Mouse (Mus musculus) lung, postnatal 0 days (tissue): ENCODE results near the gene Abca3. TPM values are rescaled to one million over a fixed set of nuclear protein-coding genes. Genes with fewer than 3 reads are reported as not detected.
"Not testable (repeated sequence)": the region's sequence is repeated elsewhere in the genome, so short reads cannot be mapped to it uniquely, and the experiment has no call there.

Experiments
- ATAC-seq: fragments of 200-750 bp; cut with Nextera tagmentation; 2 replicates; pipeline ENCODE4 v1.8.0; 2017; ENCODE audit warnings: moderate library complexity
- DNase-seq: peaks from one replicate; pipeline ENCODE4 v3.0.0-alpha.2; 2016; ENCODE audit warnings: low spot score
- H3K27ac ChIP-seq: fragments of 300-500 bp; sonication (generic); 2 replicates; pipeline ENCODE4 v1.5.1; 2014; ENCODE audit warnings: antibody characterized with exemption, mild to moderate bottlenecking, low read length, mixed read lengths
- H3K27me3 ChIP-seq: fragments of 300-500 bp; sonication (generic); replicated peaks from 2 replicates; pipeline ENCODE4 v1.6.1; 2014; ENCODE audit warnings: low read length, mixed read lengths; ENCODE audit not compliant: insufficient read depth
- H3K36me3 ChIP-seq: fragments of 300-500 bp; sonication (generic); 2 replicates; pipeline ENCODE4 v1.6.1; 2014; ENCODE audit warnings: low read length, mixed read lengths; ENCODE audit not compliant: insufficient read depth
- H3K4me1 ChIP-seq: fragments of 300-500 bp; sonication (generic); 2 replicates; pipeline ENCODE4 v1.6.1; 2014; ENCODE audit warnings: antibody characterized with exemption, low read depth, low read length, mixed read lengths; ENCODE audit not compliant: insufficient read depth
- H3K4me2 ChIP-seq: fragments of 300-500 bp; sonication (generic); replicated peaks from 2 replicates; pipeline ENCODE4 v1.6.1; 2014; ENCODE audit warnings: low read depth, mild to moderate bottlenecking, low read length, moderate library complexity, mixed read lengths
- H3K4me3 ChIP-seq: fragments of 300-500 bp; sonication (generic); 2 replicates; pipeline ENCODE4 v1.5.1; 2014; ENCODE audit warnings: low read depth, low read length
- H3K9ac ChIP-seq: fragments of 300-500 bp; sonication (generic); replicated peaks from 2 replicates; pipeline ENCODE4 v1.6.1; 2014; ENCODE audit warnings: low read depth, mild to moderate bottlenecking
- H3K9me3 ChIP-seq: fragments of 300-500 bp; sonication (generic); 2 replicates; pipeline ENCODE4 v1.6.1; 2016; ENCODE audit warnings: low read length, mixed read lengths
- CTCF ChIP-seq: IDR thresholded peaks from 2 replicates; pipeline ENCODE4 v1.5.1; 2016; ENCODE audit warnings: antibody characterized with exemption, mild to moderate bottlenecking
- EP300 ChIP-seq: IDR thresholded peaks from 2 replicates; pipeline ENCODE4 v1.6.1; 2016; ENCODE audit warnings: antibody characterized with exemption, mild to moderate bottlenecking, control low read depth
- WGBS: fragments of 180-500 bp; shearing (Covaris S2); extraction: QIAGEN DNeasy Blood & Tissue Kit; methylation state at CpG from one replicate; pipeline ENCODE4 v1.1.7; 2014; 5-methylcytosine and 5-hydroxymethylcytosine counted together
- polyA plus RNA-seq: library from polyadenylated mRNA; unstranded; fragments of >200 nt; fragmentation: Nextera tagmentation; extraction: Ambion mirVana; gene quantifications from 2 replicates; pipeline ENCODE4 v1.2.1, GENCODE M21; 2015

Gene Abca3
- polyA plus RNA-seq, 1 experiment from 2014 or later, result 66.4 TPM

DNA sequence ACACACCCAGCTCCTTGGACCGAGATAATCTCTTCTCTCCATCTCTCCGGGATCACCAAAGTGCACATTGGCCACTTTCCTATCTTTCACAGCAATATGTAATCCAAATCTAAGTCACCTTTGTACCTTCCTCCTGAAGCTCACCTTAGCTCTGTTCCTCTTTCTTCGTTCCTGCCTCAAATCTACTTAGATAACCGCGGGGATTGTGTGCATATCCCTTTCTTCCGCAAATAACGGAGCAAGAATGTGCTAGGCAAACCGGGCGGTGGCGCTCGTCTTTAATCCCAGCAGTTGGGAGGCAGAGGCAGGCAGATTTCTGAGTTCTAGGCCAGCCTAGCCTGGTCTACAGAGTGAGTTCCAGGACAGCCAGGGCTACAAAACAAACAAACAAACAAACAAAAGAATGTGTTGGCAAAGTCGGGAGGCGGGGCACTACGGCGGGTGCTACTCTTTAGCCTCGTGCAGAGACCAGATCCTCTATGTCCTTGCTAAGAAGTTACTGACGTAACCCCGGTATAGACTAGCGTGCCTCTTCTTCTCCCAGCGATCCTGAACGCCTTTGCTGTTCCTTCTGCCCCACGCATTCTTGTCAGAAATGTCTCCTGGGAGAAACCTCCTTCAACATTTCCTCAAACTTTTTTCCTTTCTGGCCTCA lies 61.9 kb downstream of the Abca3 start:
- H3K9me3 ChIP-seq, result no peaks in the 10 kb centered on the region
- H3K27me3 ChIP-seq, result no peaks in the 10 kb centered on the region
- 24% methylated on average over 22 of the region's 22 CpGs for WGBS
- peaks cover 9% of the 10 kb centered on the region; the same call in 1 of the 2 replicates for H3K4me1 ChIP-seq
- H3K4me2 ChIP-seq, result peak overlapping the region; percentile 86
- peaks cover 4% of the 10 kb centered on the region; the same call in 1 of the 2 replicates for H3K36me3 ChIP-seq
- DNase-seq (peak; percentile 56), ATAC-seq (peak; percentile 18)
- H3K27ac ChIP-seq, result peak overlapping the region; percentile 87
- peak overlapping the region; percentile 30; the same call in 1 of the 2 replicates for H3K9ac ChIP-seq
- TF ChIP-seq CTCF (peak; percentile 39), EP300 (no peak)
- peak overlapping the region; percentile 77 for H3K4me3 ChIP-seq

DNA sequence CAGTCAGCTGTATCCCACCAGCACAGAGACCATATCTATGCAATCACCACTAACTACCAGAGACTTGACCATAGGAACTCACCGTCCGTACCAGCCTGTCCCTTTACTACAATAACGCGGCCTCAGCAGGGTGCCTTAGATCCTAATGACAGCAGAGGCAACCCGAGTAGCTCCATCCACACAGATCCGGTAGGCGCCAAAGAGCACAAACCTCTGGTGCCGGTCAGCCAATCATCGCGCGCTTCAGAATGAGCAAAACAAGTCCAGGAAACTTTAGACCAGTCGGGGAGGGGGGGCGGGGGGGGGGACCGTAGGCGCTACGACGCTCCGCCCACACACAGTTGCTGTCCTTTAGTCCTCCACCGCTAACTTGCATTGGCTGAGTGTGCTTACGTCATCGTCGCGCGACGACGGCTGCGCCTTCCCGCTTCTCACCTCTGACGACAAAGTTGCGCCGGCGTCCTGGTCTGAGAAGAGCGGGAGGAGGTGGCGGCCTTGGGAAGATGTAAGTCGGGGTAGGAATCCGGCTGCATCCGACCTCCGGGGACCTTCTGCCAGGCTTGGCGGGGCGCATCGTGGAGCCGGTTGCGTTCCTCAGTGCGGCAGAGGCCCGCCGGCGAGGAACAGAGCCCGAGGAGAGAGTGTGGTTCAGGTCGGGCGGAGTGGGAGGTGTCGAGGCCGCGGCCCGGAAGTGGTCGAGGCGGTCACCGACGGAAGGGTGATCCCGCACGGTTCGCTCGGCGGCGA lies 62.7 kb downstream of the Abca3 start, which contains the start of gene Rnps1:
Gene Rnps1, plus strand, starts transcription at position 336 of the 747 bp plus-strand sequence.
- H3K36me3 ChIP-seq, result peaks cover 4% of the 10 kb centered on the region; the same call in 1 of the 2 replicates
- peak; percentile 100 for DNase-seq
- TF ChIP-seq EP300, result no peak
- no peak; the same call in 1 of the 2 replicates for TF ChIP-seq CTCF
- H3K9ac ChIP-seq, result peak within 1 kb of the TSS; percentile 96
- 1% methylated on average over 57 of the region's 64 CpGs for WGBS
- peak within 1 kb of the TSS; percentile 86 for H3K4me2 ChIP-seq
- H3K4me1 ChIP-seq, result peaks cover 9% of the 10 kb centered on the region; the same call in 1 of the 2 replicates
- ATAC-seq, result peak; percentile 93
- H3K27ac ChIP-seq, result peak within 1 kb of the TSS; percentile 93
- no peaks in the 10 kb centered on the region for H3K9me3 ChIP-seq
- H3K4me3 ChIP-seq, result peak within 1 kb of the TSS; percentile 77
- H3K27me3 ChIP-seq, result no peaks in the 10 kb centered on the region

DNA sequence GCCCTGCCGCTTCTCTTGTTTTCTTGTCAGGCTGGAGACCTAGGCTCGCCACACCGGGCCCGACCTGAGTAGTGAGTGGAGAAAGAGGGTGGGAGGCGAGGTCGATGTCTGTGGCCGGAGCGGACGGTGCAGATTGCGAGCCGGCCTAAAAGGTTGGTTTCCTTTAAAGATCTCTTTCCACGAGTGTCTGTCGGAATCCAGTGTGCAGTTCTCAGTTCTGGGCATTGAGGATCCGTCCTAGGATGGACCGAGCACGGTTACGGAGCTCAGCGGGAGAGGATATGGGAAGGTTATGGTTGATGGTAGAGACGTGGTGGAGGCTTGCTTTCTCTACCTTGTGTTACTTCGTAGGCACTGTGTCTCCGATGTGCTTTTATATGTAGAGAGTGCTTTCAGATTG lies 63.3 kb downstream of the Abca3 start:
- H3K4me1 ChIP-seq, result peaks cover 9% of the 10 kb centered on the region; the same call in 1 of the 2 replicates
- no peak for ATAC-seq
- peak overlapping the region; percentile 86 for H3K4me2 ChIP-seq
- TF ChIP-seq EP300 (no peak), CTCF (no peak)
- WGBS, result under 1% methylated on average over 21 of the region's 21 CpGs
- H3K36me3 ChIP-seq, result no peaks in the 10 kb centered on the region; the same call in 1 of the 2 replicates
- peak overlapping the region; percentile 93 for H3K27ac ChIP-seq
- H3K4me3 ChIP-seq, result peak overlapping the region; percentile 77
- DNase-seq, result no peak
- H3K27me3 ChIP-seq, result no peaks in the 10 kb centered on the region
- no peaks in the 10 kb centered on the region for H3K9me3 ChIP-seq
- peak overlapping the region; percentile 96 for H3K9ac ChIP-seq

DNA sequence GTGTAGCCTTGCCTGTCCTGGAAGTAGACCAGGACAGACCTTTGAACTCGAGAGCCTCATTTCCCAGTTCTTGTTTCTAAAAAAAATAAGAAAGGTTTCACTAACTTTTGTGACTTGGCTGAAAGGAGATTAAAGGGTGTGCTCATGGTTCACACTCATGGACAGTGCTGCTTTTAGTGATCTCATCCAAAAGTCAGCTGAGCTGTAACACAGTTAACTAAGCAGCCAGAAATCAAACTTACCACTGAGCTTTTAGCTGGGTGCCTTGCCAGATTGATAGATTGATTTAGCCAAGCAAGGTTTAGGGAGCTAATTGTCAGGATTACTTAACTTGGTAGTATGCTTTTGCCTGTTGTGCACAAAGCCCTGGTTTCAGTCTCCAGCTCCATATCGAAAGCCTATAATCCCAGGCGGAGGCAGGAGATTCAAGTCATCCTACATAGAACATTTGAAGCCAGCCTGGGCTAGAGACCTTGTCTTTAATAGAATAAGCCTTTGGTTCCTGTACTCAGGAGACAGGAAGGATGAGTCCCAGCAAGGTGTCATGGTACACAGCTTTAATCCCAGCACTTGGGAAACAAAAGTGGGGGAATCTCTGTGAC lies 64.4 kb downstream of the Abca3 start:
- no peak overlapping the region for H3K9ac ChIP-seq

DNA sequence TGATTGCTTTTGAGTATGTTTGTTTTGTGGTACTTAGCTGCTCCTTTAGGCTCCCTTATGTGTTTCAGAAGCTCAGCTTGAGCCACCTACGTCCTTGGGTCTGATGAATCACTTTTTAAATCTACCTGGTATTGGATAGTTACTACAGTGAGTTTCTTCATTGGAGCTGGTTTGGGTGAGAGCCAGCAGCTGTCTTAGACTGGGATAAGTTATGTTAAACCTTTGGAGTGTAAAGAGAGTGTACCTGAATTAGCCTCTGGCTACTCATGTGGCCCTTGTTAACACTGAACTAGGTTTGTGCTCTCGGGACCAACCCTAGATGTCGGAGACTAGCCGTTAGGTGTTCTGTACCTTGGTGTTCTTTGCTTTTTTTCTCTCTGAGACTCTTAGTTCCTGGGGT lies 71.4 kb downstream of the Abca3 start:
- H3K36me3 ChIP-seq, result peaks cover 14% of the 10 kb centered on the region; the same call in 1 of the 2 replicates
- H3K27me3 ChIP-seq, result no peaks in the 10 kb centered on the region
- H3K4me3 ChIP-seq, result no peak overlapping the region
- no peaks in the 10 kb centered on the region for H3K9me3 ChIP-seq
- H3K4me2 ChIP-seq, result no peak overlapping the region
- no peak for TF ChIP-seq CTCF
- no peak for TF ChIP-seq EP300
- H3K4me1 ChIP-seq, result no peaks in the 10 kb centered on the region; the same call in 1 of the 2 replicates
- ATAC-seq (no peak), DNase-seq (no peak)
- H3K9ac ChIP-seq, result no peak overlapping the region
- WGBS, result 89% methylated on average over 4 of the region's 4 CpGs
- H3K27ac ChIP-seq, result no peak overlapping the region

More for the DNA sequence above, 64.4 kb downstream of the Abca3 start:
- no peak overlapping the region for H3K27ac ChIP-seq
- H3K4me3 ChIP-seq, result no peak overlapping the region
- TF ChIP-seq CTCF (no peak), EP300 (no peak)
- 82% methylated on average over 3 of the region's 3 CpGs for WGBS
- H3K36me3 ChIP-seq, result peaks cover 5% of the 10 kb centered on the region; the same call in 1 of the 2 replicates
- no peak for DNase-seq
- H3K4me1 ChIP-seq, result peaks cover 9% of the 10 kb centered on the region; the same call in 1 of the 2 replicates
- peak overlapping the region; percentile 86 for H3K4me2 ChIP-seq
- no peak for ATAC-seq
- H3K9me3 ChIP-seq, result no peaks in the 10 kb centered on the region
- no peaks in the 10 kb centered on the region for H3K27me3 ChIP-seq

DNA sequence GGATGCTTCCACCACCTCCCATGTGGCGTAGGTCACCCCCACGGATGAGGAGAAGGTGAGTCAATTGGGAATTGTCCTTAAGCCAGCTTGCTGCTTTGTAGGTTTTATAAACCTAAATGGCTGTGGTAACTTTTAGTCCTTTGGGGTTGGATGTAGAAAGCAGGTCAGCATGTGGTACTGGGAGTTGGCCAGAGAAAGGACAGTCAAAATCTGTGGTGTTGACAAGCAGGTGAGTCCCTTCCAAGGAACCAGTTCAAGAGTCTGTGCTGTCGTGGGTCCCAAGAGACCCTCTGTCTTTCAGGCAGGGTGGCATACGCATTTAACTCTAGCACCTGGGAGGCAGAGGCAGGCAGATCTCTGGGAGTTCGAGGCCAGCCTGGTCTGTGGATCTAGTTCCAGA lies 72.7 kb downstream of the Abca3 start:
- 95% methylated on average over 5 of the region's 5 CpGs for WGBS

DNA sequence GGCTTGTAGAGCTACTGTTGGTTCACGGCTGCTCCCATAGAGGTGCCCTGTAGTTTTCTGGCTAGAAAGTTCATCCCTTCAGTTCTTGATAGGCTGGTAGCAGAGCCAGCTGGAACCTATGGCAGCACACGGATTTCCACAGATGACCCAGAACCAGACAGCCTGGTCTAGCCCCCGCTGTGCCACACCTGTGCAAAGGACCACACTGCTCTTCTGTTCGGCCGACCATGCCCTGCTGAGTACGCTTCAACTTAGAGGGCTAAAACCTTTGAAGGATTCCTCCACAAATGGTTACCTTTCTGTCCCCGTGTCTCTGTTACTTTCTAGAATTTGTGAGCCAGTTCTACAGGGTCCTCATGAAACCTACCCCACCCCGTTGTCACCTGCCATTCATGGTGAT lies 73.6 kb downstream of the Abca3 start:
- WGBS, result 96% methylated on average over 4 of the region's 8 CpGs
- H3K27me3 ChIP-seq, H3K9ac ChIP-seq, H3K4me1 ChIP-seq, H3K4me2 ChIP-seq, H3K27ac ChIP-seq, ATAC-seq, H3K9me3 ChIP-seq, DNase-seq, H3K4me3 ChIP-seq: not testable (repeated sequence)
- peaks cover 14% of the 10 kb centered on the region; the same call in 1 of the 2 replicates for H3K36me3 ChIP-seq

More for the DNA sequence above, 72.7 kb downstream of the Abca3 start:
- TF ChIP-seq CTCF (no peak), EP300 (no peak)
- H3K36me3 ChIP-seq, result peaks cover 14% of the 10 kb centered on the region; the same call in 1 of the 2 replicates
- H3K27ac ChIP-seq, result no peak overlapping the region
- H3K9ac ChIP-seq, result no peak overlapping the region
- no peaks in the 10 kb centered on the region for H3K9me3 ChIP-seq
- no peak for ATAC-seq
- H3K27me3 ChIP-seq, result no peaks in the 10 kb centered on the region
- H3K4me1 ChIP-seq, result no peaks in the 10 kb centered on the region; the same call in 1 of the 2 replicates
- no peak overlapping the region for H3K4me2 ChIP-seq
- H3K4me3 ChIP-seq, result no peak overlapping the region
- no peak for DNase-seq
